Mouse (Mus musculus) kidney, adult 9 months (tissue): ENCODE results near the gene AI464131.

Experiments used
- DNase-seq: peaks from one replicate; pipeline ENCODE4 v3.0.0; 2022

AI464131 gene

GRCm38 (mm10) chr4:41502171-41502940 lies 520 bp downstream of the AI464131 start:
- no peak for DNase-seq

- DNase-seq, result peak; percentile 85
Observed at GRCm38 (mm10) chr4:41500787-41501186, 2.1 kb downstream of the AI464131 start.

- DNase-seq, result no peak
Observed at GRCm38 (mm10) chr4:41499619-41500018, 3.3 kb downstream of the AI464131 start.

- peak; percentile 90 for DNase-seq
Observed at GRCm38 (mm10) chr4:41498921-41499391, 3.9 kb downstream of the AI464131 start.

- no peak for DNase-seq
Observed at GRCm38 (mm10) chr4:41497995-41498845, 4.7 kb downstream of the AI464131 start.

- no peak for DNase-seq
Observed at GRCm38 (mm10) chr4:41497579-41497978, 5.3 kb downstream of the AI464131 start.

GRCm38 (mm10) chr4:41497046-41497445 lies 5.8 kb downstream of the AI464131 start:
- peak; percentile 86 for DNase-seq

GRCm38 (mm10) chr4:41495850-41496249 lies 7.0 kb downstream of the AI464131 start:
- DNase-seq, result peak; percentile 33

- DNase-seq, result no peak
Observed at GRCm38 (mm10) chr4:41495076-41495475, 7.8 kb downstream of the AI464131 start.

GRCm38 (mm10) chr4:41494378-41494777 lies 8.5 kb downstream of the AI464131 start:
- DNase-seq, result peak; percentile 86

- peak; percentile 33 for DNase-seq
Observed at GRCm38 (mm10) chr4:41493464-41494116, 9.3 kb downstream of the AI464131 start.

GRCm38 (mm10) chr4:41492951-41493350 lies 9.9 kb downstream of the AI464131 start:
- no peak for DNase-seq

GRCm38 (mm10) chr4:41481601-41482017 lies 21.3 kb downstream of the AI464131 start:
- DNase-seq, result peak; percentile 69

- DNase-seq, result no peak
Observed at GRCm38 (mm10) chr4:41480254-41480653, 22.6 kb downstream of the AI464131 start.

GRCm38 (mm10) chr4:41479456-41479804 lies 23.4 kb downstream of the AI464131 start:
- DNase-seq, result no peak

GRCm38 (mm10) chr4:41478751-41479455 lies 24.0 kb downstream of the AI464131 start:
- DNase-seq, result no peak

- no peak for DNase-seq
Observed at GRCm38 (mm10) chr4:41477648-41478160, 25.2 kb downstream of the AI464131 start.

- no peak for DNase-seq
Observed at GRCm38 (mm10) chr4:41471384-41471689, 31.5 kb downstream of the AI464131 start.

GRCm38 (mm10) chr4:41470684-41471383 lies 32.0 kb downstream of the AI464131 start:
- no peak for DNase-seq

- no peak for DNase-seq
Observed at GRCm38 (mm10) chr4:41470051-41470683, 32.7 kb downstream of the AI464131 start.

GRCm38 (mm10) chr4:41469199-41469598 lies 33.7 kb downstream of the AI464131 start:
- no peak for DNase-seq
